Mouse (Mus musculus) brain, embryonic 14.5 days (tissue): ENCODE data around the gene Hist1h2ag.

ENCODE experiments used
- CTCF ChIP-seq: fragments of 200-500 bp; IDR thresholded peaks from 2 replicates; pipeline ENCODE4 v1.5.1; 2012; ENCODE audit warnings: inconsistent platforms, mild to moderate bottlenecking, moderate library complexity, borderline replicate concordance; ENCODE audit not compliant: insufficient read depth, insufficient read length; ENCODE audit errors: extremely low read depth
- POLR2A ChIP-seq: fragments of 200-500 bp; IDR thresholded peaks from 2 replicates; pipeline ENCODE4 v1.6.1; 2012; ENCODE audit warnings: mild to moderate bottlenecking, inconsistent platforms, borderline replicate concordance; ENCODE audit not compliant: poor library complexity, insufficient read depth, insufficient read length, severe bottlenecking; ENCODE audit errors: extremely low read depth

- TF ChIP-seq POLR2A (no peak), CTCF (no peak)
These were observed 45.9 kb downstream of the Hist1h2ag start for GRCm38 (mm10) chr13:21996840-21997185.
